Mouse (Mus musculus) MEL (cell line): ENCODE results near the gene Zmiz1. TPM values are rescaled to one million over a fixed set of nuclear protein-coding genes. Genes with fewer than 3 reads are reported as not detected.

Experiments used
- DNase-seq: peaks from one replicate; pipeline ENCODE4 v3.0.0; 2011; ENCODE audit warnings: low read depth, low spot score
- H3K27ac ChIP-seq: 2 replicates; pipeline ENCODE4 v1.5.1; 2012; ENCODE audit warnings: low read depth, mild to moderate bottlenecking, control low read depth, low read length, moderate library complexity; ENCODE audit not compliant: control insufficient read depth
- H3K27me3 ChIP-seq, 2 experiments: fragments of 150-350 bp in 1 of 2; sonication (generic) in 1 of 2; 2 replicates each; pipeline ENCODE4 v1.6.1; 2012; ENCODE audit warnings: low read length in 2 of 2, mild to moderate bottlenecking in 2 of 2, improper control_type of control experiment in 1 of 2, moderate library complexity in 1 of 2; ENCODE audit not compliant: insufficient read depth in 2 of 2, control insufficient read depth in 1 of 2
- H3K36me3 ChIP-seq, 2 experiments: 2 replicates each; pipeline ENCODE4 v1.6.1; 2012 to 2014; ENCODE audit warnings: low read length in 2 of 2, improper control_type of control experiment in 1 of 2, inconsistent platforms in 1 of 2, mild to moderate bottlenecking in 1 of 2; ENCODE audit not compliant: insufficient read depth in 2 of 2, control insufficient read depth in 1 of 2
- H3K4me1 ChIP-seq, 2 experiments: fragments of 150-350 bp in 1 of 2; sonication (generic) in 1 of 2; 2 replicates each; pipeline ENCODE4 v1.6.1; 2012; ENCODE audit warnings: low read length in 2 of 2, improper control_type of control experiment in 1 of 2, mild to moderate bottlenecking in 1 of 2; ENCODE audit not compliant: insufficient read depth in 2 of 2, control insufficient read depth in 1 of 2
- H3K4me3 ChIP-seq, 2 experiments: fragments of 150-350 bp in 1 of 2; sonication (generic) in 1 of 2; 2 replicates each; pipeline ENCODE4 v1.5.1; 2012; ENCODE audit warnings: low read depth in 2 of 2, low read length in 2 of 2, mild to moderate bottlenecking in 2 of 2, moderate library complexity in 2 of 2, control low read depth in 1 of 2, improper control_type of control experiment in 1 of 2; ENCODE audit not compliant: control insufficient read depth in 1 of 2, insufficient read depth in 1 of 2
- H3K79me2 ChIP-seq: 2 replicates; pipeline ENCODE4 v1.6.1; 2012; ENCODE audit warnings: mild to moderate bottlenecking, low read length, moderate library complexity; ENCODE audit not compliant: control insufficient read depth, poor library complexity, insufficient read depth
- H3K9ac ChIP-seq: 2 replicates; pipeline ENCODE4 v1.6.1; 2012; ENCODE audit warnings: low read depth, mild to moderate bottlenecking, control low read depth, low read length, moderate library complexity; ENCODE audit not compliant: control insufficient read depth, poor library complexity, severe bottlenecking
- H3K9me3 ChIP-seq: fragments of 150-350 bp; sonication (generic); replicated peaks from 2 replicates; pipeline ENCODE4 v1.6.1; 2012; ENCODE audit warnings: mild to moderate bottlenecking, low read length, improper control_type of control experiment, moderate library complexity; ENCODE audit not compliant: insufficient read depth
- CHD2 ChIP-seq: IDR thresholded peaks from 2 replicates; pipeline ENCODE4 v1.6.1; 2011; ENCODE audit warnings: low read length, improper control_type of control experiment
- CTCF ChIP-seq, 3 experiments: IDR thresholded peaks in 2 of 3; conservative IDR thresholded peaks in 1 of 3; 2 replicates each; pipeline ENCODE4 v1.5.1; 2011 to 2012; ENCODE audit warnings: low read length in 3 of 3, low read depth in 2 of 3, mild to moderate bottlenecking in 2 of 3, improper control_type of control experiment in 1 of 3, inconsistent platforms in 1 of 3, mixed read lengths in 1 of 3, moderate library complexity in 1 of 3; ENCODE audit not compliant: control insufficient read depth in 1 of 3, insufficient read depth in 1 of 3, poor library complexity in 1 of 3, severe bottlenecking in 1 of 3
- MAFK ChIP-seq: IDR thresholded peaks from 2 replicates; pipeline ENCODE4 v1.6.1; 2011; ENCODE audit warnings: low read depth, mild to moderate bottlenecking, low read length, improper control_type of control experiment, borderline replicate concordance
- MEF2A ChIP-seq: IDR thresholded peaks from 2 replicates; pipeline ENCODE4 v1.6.1; 2014; ENCODE audit warnings: low read depth, mild to moderate bottlenecking, inconsistent platforms, low read length, improper control_type of control experiment; ENCODE audit not compliant: poor library complexity, insufficient replicate concordance, severe bottlenecking; ENCODE audit errors: extremely low read depth
- MYC ChIP-seq: IDR thresholded peaks from 2 replicates; pipeline ENCODE4 v1.6.1; 2011; ENCODE audit warnings: low read depth, mild to moderate bottlenecking, low read length, improper control_type of control experiment, moderate library complexity
- NELFE ChIP-seq: IDR thresholded peaks from 2 replicates; pipeline ENCODE4 v1.6.1; 2011; ENCODE audit warnings: low read depth, low read length, improper control_type of control experiment
- NRF1 ChIP-seq: IDR thresholded peaks from 2 replicates; pipeline ENCODE4 v1.6.1; 2014; ENCODE audit warnings: low read depth, mild to moderate bottlenecking, inconsistent platforms, low read length, improper control_type of control experiment, moderate library complexity; ENCODE audit not compliant: poor library complexity, insufficient read depth, severe bottlenecking
- ZC3H11A ChIP-seq: IDR thresholded peaks from 2 replicates; pipeline ENCODE4 v1.6.1; 2012; ENCODE audit warnings: low read depth, mild to moderate bottlenecking, inconsistent platforms, low read length, improper control_type of control experiment
- ZMIZ1 ChIP-seq: IDR thresholded peaks from 2 replicates; pipeline ENCODE4 v1.6.1; 2012; ENCODE audit warnings: low read depth, mild to moderate bottlenecking, inconsistent platforms, low read length, improper control_type of control experiment, moderate library complexity
- polyA plus RNA-seq, 2 experiments: library from polyadenylated mRNA; stranded (reverse) in 1 of 2; unstranded in 1 of 2; fragments of >175 nt in 1 of 2; fragments of >200 nt in 1 of 2; gene quantifications; 2 replicates each; pipeline versions ENCODE4 v1.2.1 to v1.2.4; 2012; ENCODE audit warnings: low replicate concordance in 2 of 2, low read depth in 1 of 2; ENCODE audit not compliant: insufficient read length in 2 of 2, insufficient read depth in 1 of 2, missing spikeins in 1 of 2
- total RNA-seq: library from RNA; depleted of rRNA; stranded (reverse); fragments of 300-350 nt; gene quantifications from 2 replicates; pipeline ENCODE4 v1.2.3, GENCODE M21; 2012

Gene Zmiz1
- total and polyA plus RNA-seq, 3 experiments: 2.7 to 19.9 TPM; not detected in 1

DNA sequence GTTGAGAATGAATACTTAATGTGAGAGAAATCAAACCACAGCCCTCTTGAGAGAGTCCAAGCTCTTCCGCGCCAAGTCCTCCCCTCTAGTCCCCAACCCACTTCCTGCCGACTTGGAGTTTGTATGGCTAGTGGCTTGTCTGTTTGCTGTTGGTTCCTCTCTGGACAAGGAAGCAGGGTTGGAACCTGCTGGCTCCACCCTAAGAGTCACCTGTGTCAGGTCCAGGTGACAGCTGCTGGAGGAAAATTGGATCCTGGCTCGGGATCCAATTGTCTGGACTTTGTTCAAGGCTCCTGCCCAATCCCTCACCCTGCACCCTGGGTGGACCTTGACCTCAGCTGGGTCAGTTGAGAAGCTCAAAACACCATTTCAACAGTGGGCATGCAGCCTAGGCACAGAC, 7.4 kb downstream of the Zmiz1 start:
- no peak overlapping the region for H3K27ac ChIP-seq
- H3K4me3 ChIP-seq: no peak overlapping the region
- peaks cover 14% of the 10 kb centered on the region for H3K79me2 ChIP-seq
- TF ChIP-seq CHD2: no peak
- TF ChIP-seq NRF1: no peak
- no peak overlapping the region for H3K9ac ChIP-seq
- DNase-seq: no peak
- peaks cover 0 to 17% of the 10 kb centered on the region in 2 experiments; a peak in 2 of 4 replicates for H3K36me3 ChIP-seq
- H3K9me3 ChIP-seq: no peaks in the 10 kb centered on the region
- H3K4me1 ChIP-seq: peaks cover 2 to 36% of the 10 kb centered on the region in 2 experiments
- no peaks in the 10 kb centered on the region for H3K27me3 ChIP-seq

DNA sequence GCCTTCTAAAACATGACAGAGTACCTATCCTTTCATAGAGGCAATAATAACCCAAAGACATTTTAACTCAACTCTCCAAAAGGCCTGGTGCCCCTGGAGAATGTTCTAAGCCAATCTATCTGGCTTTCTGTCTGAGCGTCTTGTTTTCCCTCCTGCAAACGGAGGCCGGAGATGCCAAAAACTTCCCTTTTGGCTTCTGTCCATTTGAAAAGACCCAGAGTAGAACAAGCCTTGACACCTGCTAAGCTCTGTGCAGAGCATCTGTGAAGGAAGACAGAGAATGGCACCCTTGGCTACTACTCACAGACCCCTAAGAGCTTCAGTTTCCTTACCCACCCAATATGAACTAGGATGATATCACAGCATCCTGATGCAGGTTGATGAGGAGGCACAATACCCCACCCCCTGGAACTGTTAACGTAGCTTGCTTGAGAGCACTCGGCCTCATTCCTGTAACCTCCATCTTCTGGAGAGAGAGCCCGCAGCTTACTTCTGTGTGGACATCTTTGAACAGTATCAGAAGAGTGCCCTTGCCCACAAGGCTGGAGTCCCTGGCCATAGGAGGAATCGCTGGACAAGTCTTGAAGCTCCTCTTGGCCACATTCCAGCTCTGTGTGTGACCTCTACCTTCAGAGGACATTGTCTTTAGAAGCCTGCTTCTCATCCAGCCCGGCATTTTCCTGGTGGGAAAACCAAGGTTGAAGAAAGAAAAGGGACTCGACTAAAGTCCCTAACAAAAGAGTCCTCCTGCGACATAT, 9.1 kb downstream of the Zmiz1 start:
- H3K27ac ChIP-seq: no peak overlapping the region
- TF ChIP-seq ZC3H11A (no peak), MEF2A (no peak), MAFK (no peak), NELFE (no peak), NRF1 (no peak), MYC (no peak)
- H3K4me1 ChIP-seq: peaks cover 11 to 48% of the 10 kb centered on the region in 2 experiments
- H3K4me3 ChIP-seq: no peak overlapping the region
- peaks cover 8% of the 10 kb centered on the region for H3K79me2 ChIP-seq
- DNase-seq: no peak
- H3K9ac ChIP-seq: no peak overlapping the region
- H3K9me3 ChIP-seq: no peaks in the 10 kb centered on the region
- peaks cover 0 to 28% of the 10 kb centered on the region in 2 experiments; a peak in 2 of 4 replicates for H3K36me3 ChIP-seq
- H3K27me3 ChIP-seq: no peaks in the 10 kb centered on the region

DNA sequence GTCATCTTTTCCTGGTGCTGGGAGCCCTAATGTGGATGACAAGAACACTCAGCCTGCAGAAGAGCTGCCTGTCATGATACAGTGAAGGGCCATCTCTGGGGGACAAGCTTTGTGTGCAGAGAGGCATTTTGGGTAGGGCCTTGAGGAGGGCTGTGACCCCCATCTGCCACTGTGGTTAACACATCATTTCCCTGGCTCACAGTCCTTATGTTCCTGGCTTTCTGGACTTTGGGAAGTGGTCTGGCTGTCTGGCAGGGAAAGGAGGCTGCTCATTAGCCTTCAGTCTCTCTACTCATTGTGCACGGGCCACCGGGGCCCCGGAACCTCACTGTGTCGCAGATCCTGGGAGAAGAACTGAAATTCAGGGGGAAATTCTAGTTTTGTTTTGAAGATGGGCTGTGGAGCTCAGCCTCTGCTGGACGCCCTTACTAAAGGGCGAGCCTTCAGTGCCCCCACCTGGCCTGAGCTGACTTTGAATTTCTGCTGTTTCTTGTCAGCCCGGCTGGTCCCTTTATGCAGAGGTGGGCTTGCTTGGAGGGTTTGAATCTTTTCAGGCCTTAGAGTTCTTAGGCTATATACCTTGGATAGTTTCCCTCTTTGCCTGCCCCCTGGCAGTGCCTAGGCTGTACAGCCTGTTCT, 10.0 kb downstream of the Zmiz1 start:
- Histone ChIP-seq H3K9me3 (no peaks in the 10 kb centered on the region), H3K9ac (no peak overlapping the region), H3K4me1 (peaks cover 11 to 46% of the 10 kb centered on the region in 2 experiments), H3K4me3 (no peak overlapping the region), H3K79me2 (peaks cover 5% of the 10 kb centered on the region), H3K27ac (no peak overlapping the region), H3K36me3 (peaks cover 0 to 25% of the 10 kb centered on the region in 2 experiments; a peak in 2 of 4 replicates), H3K27me3 (no peaks in the 10 kb centered on the region)
- TF ChIP-seq CTCF (IDR thresholded peaks at IDR 0.05 in 2 of 3, conservative IDR thresholded peaks at IDR 0.05 in 1 of 3; ENCODE audit: control insufficient read depth in 1 of 3, insufficient read depth in 1 of 3, low read depth in 2 of 3, low read length in 3 of 3, poor library complexity in 1 of 3, severe bottlenecking in 1 of 3) (0 out of 6 replicates have a peak, but pooled peaks of 1 of the 3 experiments have one; percentile 4), ZMIZ1 (no peak)
- DNase-seq: no peak
